Mouse (Mus musculus): ENCODE results near the gene Milr1. TPM values are rescaled to one million over a fixed set of nuclear protein-coding genes. Genes with fewer than 3 reads are reported as not detected.
"Not testable (repeated sequence)": the region's sequence is repeated elsewhere in the genome, so short reads cannot be mapped to it uniquely, and the experiment has no call there.

Milr1 gene
- polyA plus RNA-seq, 1 experiment from 2014 or later, result 1.1 TPM

DNA sequence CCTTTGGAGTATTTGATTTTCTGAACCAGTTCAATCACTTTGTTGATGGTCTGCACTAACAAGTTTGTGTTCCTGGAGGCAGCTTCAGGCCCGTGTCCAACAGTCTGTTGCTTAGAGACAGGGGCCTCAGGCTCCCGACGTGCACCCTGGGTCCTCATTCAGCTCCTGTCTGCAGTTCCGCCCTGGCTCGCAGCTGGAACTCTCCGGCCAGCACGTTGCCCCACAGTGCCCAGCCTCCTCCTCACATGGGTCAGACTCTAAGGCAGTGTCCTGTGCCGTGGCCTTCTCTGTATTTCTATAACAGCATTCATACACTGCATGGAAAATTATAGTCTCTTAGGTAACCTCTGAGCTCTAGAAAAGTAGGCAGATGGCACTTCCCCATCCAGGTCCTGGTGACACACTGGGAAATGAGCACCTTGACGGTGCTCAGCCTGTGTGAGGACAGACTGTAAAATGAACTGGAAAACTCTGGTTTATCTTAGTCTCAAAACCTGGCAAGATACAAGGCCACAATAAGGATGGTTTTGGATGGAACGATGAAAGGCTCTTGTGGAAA lies 51.1 kb downstream of the Milr1 start:
- 93% methylated on average over 10 of the region's 10 CpGs for WGBS
- no peak for ATAC-seq (ENCODE audit: low FRiP score, low TSS enrichment)
- Histone ChIP-seq H3K27me3 (ENCODE audit: control insufficient read depth, insufficient read depth, low read length) (no peaks in the 10 kb centered on the region), H3K36me3 (ENCODE audit: control insufficient read depth, insufficient read depth, low read length) (peaks cover 80% of the 10 kb centered on the region), H3K27ac (ENCODE audit: low read depth, low read length) (no peak overlapping the region), H3K9me3 (ENCODE audit: control insufficient read depth, low read length) (peaks cover 5% of the 10 kb centered on the region; the same call in 1 of the 2 replicates), H3K4me1 (ENCODE audit: control insufficient read depth, insufficient read depth, low read length) (no peaks in the 10 kb centered on the region), H3K4me2 (replicated peaks; ENCODE audit: low read depth, low read length) (no peak overlapping the region), H3K9ac (ENCODE audit: low read depth, low read length) (no peak overlapping the region), H3K4me3 (ENCODE audit: low read length) (no peak overlapping the region)

DNA sequence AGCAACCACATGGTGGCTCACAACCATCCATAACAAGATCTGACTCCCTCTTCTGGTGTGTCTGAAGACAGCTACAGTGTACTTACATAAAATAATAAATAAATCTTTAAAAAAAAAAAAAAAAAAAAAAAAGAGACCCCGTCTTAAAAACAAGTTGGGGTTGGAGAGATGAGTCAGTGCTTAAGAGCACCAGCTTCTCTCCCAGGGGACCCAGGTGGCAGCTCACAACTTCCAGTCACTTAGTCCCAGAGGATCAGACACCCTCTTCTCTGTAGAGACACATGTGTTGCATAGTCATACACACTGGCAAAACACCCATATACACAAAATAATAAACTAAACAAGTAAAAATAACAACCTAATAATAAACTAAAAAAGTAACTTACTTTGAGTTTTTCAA lies 56.4 kb downstream of the Milr1 start:
- not testable (repeated sequence) for H3K4me3 ChIP-seq (ENCODE audit: low read length); ATAC-seq (ENCODE audit: low FRiP score, low TSS enrichment); H3K4me1 ChIP-seq (ENCODE audit: control insufficient read depth, insufficient read depth, low read length); H3K9me3 ChIP-seq (ENCODE audit: control insufficient read depth, low read length); H3K27ac ChIP-seq (ENCODE audit: low read depth, low read length); H3K4me2 ChIP-seq (replicated peaks; ENCODE audit: low read depth, low read length); H3K9ac ChIP-seq (ENCODE audit: low read depth, low read length); H3K27me3 ChIP-seq (ENCODE audit: control insufficient read depth, insufficient read depth, low read length)
- peaks cover 64% of the 10 kb centered on the region for H3K36me3 ChIP-seq (ENCODE audit: control insufficient read depth, insufficient read depth, low read length)
- WGBS, result 82% methylated on average over 1 of the region's 1 CpGs

DNA sequence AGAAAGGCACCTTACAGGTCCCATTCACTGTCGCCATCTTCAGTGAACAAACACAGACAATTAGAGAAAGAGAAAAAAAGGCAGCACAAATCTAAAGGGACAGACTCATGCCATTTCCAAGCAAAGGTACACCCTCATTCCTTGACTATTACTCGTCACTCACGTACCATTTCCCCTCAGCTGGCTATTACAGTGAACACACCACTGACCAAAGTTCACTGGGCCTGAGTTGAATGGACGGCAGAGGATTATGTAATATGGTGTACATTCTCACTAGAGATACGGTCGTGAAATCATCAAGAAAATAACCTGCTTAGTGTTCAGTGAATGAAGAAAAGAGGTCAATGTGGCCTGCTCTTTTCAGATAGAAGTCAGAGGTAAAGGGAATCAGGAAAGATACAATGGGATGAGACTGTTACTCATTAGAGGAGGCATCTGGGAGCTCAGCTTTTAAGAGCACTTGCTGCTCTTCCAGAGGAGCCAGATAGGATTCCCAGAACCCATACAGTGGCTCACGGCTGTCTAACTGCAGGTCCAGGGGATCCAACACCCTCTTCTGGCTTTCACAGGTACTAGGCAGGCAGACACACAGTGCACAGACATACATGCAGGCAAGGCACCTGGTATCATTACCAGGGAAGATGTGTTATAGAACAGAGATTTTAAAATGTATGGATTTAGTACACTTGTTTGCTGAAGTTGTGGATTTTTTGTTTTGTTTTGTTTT lies 61.5 kb downstream of the Milr1 start:
- WGBS, result 90% methylated on average over 7 of the region's 7 CpGs
- H3K9me3 ChIP-seq (ENCODE audit: control insufficient read depth, low read length), result no peaks in the 10 kb centered on the region

DNA sequence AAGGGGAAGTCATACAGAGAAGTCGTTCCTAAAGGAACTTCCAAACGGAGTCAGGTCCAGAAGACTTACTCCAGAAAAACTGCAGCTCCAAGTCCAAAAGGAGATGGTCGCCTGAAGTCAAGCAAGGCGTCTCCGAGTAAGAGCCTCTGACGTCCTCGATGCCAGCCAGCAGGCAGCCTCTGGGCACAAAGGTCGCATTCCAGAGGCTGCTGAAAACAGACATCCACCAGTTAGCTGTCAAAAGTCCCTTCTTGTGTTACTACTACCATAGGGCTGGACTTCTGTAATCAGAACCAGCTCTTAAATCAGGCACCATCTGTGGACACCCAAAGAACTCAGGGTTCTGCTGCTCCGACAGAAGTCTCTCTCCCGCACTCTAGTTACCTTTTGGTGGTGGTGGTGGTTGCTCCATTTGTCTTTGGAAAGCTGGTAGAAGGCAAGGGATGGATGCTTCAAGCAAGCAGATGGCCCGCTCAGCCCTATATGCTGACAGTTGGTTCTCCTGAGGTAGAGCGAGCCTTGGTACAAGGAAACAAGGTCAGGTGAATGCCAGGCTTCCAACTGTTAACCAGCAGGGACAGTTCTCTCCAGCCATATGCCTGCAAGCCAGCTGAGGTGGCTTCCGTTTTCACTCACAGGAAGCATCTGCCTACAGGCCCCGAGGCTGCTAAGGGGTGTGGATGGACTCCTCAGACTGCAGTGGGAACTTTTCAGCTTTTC lies 63.7 kb downstream of the Milr1 start:
- H3K4me1 ChIP-seq (ENCODE audit: control insufficient read depth, insufficient read depth, low read length), result 0 out of 2 replicates have a peak, but pooled peaks cover 2% of the 10 kb centered on the region
- H3K4me3 ChIP-seq (ENCODE audit: low read length), result no peak overlapping the region
- 0 out of 2 replicates have a peak, but pooled peaks have one; percentile 28 for ATAC-seq (ENCODE audit: low FRiP score, low TSS enrichment)
- 75% methylated on average over 14 of the region's 14 CpGs for WGBS
- H3K27me3 ChIP-seq (ENCODE audit: control insufficient read depth, insufficient read depth, low read length), result no peaks in the 10 kb centered on the region
- H3K36me3 ChIP-seq (ENCODE audit: control insufficient read depth, insufficient read depth, low read length), result peaks cover 91% of the 10 kb centered on the region
- H3K9ac ChIP-seq (ENCODE audit: low read depth, low read length), result no peak overlapping the region
- no peak overlapping the region for H3K4me2 ChIP-seq (replicated peaks; ENCODE audit: low read depth, low read length)
- H3K27ac ChIP-seq (ENCODE audit: low read depth, low read length), result no peak overlapping the region
- no peaks in the 10 kb centered on the region for H3K9me3 ChIP-seq (ENCODE audit: control insufficient read depth, low read length)

More for the DNA sequence above, 61.5 kb downstream of the Milr1 start:
- Histone ChIP-seq H3K4me3 (ENCODE audit: low read length) (no peak overlapping the region), H3K9ac (ENCODE audit: low read depth, low read length) (no peak overlapping the region), H3K27ac (ENCODE audit: low read depth, low read length) (no peak overlapping the region), H3K36me3 (ENCODE audit: control insufficient read depth, insufficient read depth, low read length) (peaks cover 80% of the 10 kb centered on the region), H3K4me1 (ENCODE audit: control insufficient read depth, insufficient read depth, low read length) (no peaks in the 10 kb centered on the region), H3K27me3 (ENCODE audit: control insufficient read depth, insufficient read depth, low read length) (no peaks in the 10 kb centered on the region), H3K4me2 (replicated peaks; ENCODE audit: low read depth, low read length) (no peak overlapping the region)
- no peak for ATAC-seq (ENCODE audit: low FRiP score, low TSS enrichment)

DNA sequence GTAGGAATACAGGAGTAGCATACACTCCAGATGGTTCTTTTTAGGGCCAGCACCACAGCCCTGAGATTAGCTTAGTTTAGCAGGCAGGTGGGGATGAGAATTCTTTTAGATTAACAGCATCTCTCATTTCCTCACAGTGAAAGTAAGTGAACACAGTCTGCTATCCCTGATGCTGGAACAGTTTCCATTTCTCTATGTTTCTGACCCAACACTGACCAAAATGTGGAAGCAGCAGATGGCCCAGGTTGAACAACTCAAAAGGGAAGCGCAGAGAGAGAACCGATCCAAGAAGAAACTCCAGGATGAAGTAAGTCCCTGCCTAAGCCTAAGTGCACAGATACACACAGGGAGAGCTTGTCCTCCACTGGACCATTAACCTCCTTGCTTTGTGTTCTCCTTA lies 64.3 kb downstream of the Milr1 start:
- no peak for ATAC-seq (ENCODE audit: low FRiP score, low TSS enrichment)
- H3K4me3 ChIP-seq (ENCODE audit: low read length), result no peak overlapping the region
- no peaks in the 10 kb centered on the region for H3K9me3 ChIP-seq (ENCODE audit: control insufficient read depth, low read length)
- H3K36me3 ChIP-seq (ENCODE audit: control insufficient read depth, insufficient read depth, low read length), result peaks cover 90% of the 10 kb centered on the region
- no peak overlapping the region for H3K27ac ChIP-seq (ENCODE audit: low read depth, low read length)
- 0 out of 2 replicates have a peak, but pooled peaks cover 2% of the 10 kb centered on the region for H3K4me1 ChIP-seq (ENCODE audit: control insufficient read depth, insufficient read depth, low read length)
- H3K9ac ChIP-seq (ENCODE audit: low read depth, low read length), result no peak overlapping the region
- WGBS, result 95% methylated on average over 2 of the region's 2 CpGs
- no peaks in the 10 kb centered on the region for H3K27me3 ChIP-seq (ENCODE audit: control insufficient read depth, insufficient read depth, low read length)
- H3K4me2 ChIP-seq (replicated peaks; ENCODE audit: low read depth, low read length), result no peak overlapping the region

DNA sequence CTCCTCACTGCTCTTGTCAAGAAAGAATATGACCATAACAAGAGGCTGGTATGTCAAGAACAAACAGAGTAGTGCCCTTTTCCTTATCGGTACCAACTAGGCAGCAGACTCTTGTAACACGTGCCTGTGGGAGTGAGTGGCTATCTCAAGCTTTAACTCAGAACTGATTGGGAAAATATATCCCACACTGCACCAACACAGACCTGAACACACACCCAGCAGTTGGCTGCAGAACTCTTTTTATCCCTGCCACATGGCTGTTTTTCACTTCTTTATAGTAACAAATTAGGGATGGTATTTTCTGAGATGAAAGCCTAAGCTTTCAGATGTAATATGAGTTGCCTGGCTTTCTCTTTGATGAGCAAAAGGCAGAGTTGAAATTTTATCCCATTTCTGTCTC lies 64.7 kb downstream of the Milr1 start:
- Histone ChIP-seq H3K4me1 (ENCODE audit: control insufficient read depth, insufficient read depth, low read length) (0 out of 2 replicates have a peak, but pooled peaks cover 2% of the 10 kb centered on the region), H3K9ac (ENCODE audit: low read depth, low read length) (no peak overlapping the region), H3K27me3 (ENCODE audit: control insufficient read depth, insufficient read depth, low read length) (no peaks in the 10 kb centered on the region), H3K9me3 (ENCODE audit: control insufficient read depth, low read length) (no peaks in the 10 kb centered on the region), H3K4me3 (ENCODE audit: low read length) (no peak overlapping the region), H3K27ac (ENCODE audit: low read depth, low read length) (no peak overlapping the region), H3K4me2 (replicated peaks; ENCODE audit: low read depth, low read length) (no peak overlapping the region), H3K36me3 (ENCODE audit: control insufficient read depth, insufficient read depth, low read length) (peaks cover 91% of the 10 kb centered on the region)
- ATAC-seq (ENCODE audit: low FRiP score, low TSS enrichment), result no peak
- WGBS, result 80% methylated on average over 2 of the region's 2 CpGs

DNA sequence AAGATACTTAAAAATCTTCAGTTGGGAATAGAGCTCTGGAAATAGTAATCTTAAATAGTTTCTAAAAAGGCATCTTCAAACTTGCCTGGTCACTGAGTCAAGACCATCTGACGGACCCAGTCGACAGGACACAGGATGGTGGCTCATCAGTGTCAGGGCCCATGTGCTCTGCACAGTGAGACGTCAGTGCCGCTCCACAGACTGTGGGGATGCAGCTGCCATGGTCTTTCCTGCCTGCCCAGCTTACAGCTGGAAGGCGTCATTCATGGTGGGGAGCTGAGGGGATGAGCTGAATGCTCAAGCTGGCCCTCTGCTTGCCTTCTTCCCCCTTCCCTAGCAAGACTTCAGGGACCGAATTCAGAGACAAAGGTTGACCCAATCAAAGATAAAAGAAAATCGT lies 65.3 kb downstream of the Milr1 start:
- H3K27ac ChIP-seq (ENCODE audit: low read depth, low read length), result no peak overlapping the region
- H3K4me3 ChIP-seq (ENCODE audit: low read length), result no peak overlapping the region
- ATAC-seq (ENCODE audit: low FRiP score, low TSS enrichment), result 0 out of 2 replicates have a peak, but pooled peaks have one; percentile 62
- H3K4me2 ChIP-seq (replicated peaks; ENCODE audit: low read depth, low read length), result no peak overlapping the region
- 0 out of 2 replicates have a peak, but pooled peaks cover 2% of the 10 kb centered on the region for H3K4me1 ChIP-seq (ENCODE audit: control insufficient read depth, insufficient read depth, low read length)
- 73% methylated on average over 7 of the region's 7 CpGs for WGBS
- no peak overlapping the region for H3K9ac ChIP-seq (ENCODE audit: low read depth, low read length)
- H3K9me3 ChIP-seq (ENCODE audit: control insufficient read depth, low read length), result no peaks in the 10 kb centered on the region
- H3K27me3 ChIP-seq (ENCODE audit: control insufficient read depth, insufficient read depth, low read length), result no peaks in the 10 kb centered on the region
- H3K36me3 ChIP-seq (ENCODE audit: control insufficient read depth, insufficient read depth, low read length), result peaks cover 91% of the 10 kb centered on the region

DNA sequence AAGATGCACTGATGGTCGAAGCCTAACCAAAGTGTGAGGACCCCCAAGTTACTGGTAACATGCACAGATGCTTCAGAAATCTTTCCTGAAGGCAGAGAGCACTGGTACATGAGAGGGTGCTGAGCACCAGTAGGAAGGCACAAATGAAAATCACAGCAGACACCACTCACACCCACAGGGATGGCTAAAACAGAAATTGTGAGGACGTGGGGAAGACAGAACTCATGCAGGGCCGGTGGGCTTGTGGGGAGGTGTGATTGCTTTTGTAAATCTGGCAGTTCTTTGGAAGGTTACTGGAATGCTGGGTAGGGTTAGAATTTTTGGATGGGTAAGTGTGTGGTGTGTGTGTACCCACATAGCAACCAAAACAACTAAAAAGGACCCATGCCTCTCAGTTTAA lies 66.1 kb downstream of the Milr1 start:
- H3K36me3 ChIP-seq (ENCODE audit: control insufficient read depth, insufficient read depth, low read length), result peaks cover 86% of the 10 kb centered on the region
- 90% methylated on average over 3 of the region's 3 CpGs for WGBS
- H3K4me2 ChIP-seq (replicated peaks; ENCODE audit: low read depth, low read length), result no peak overlapping the region
- H3K9ac ChIP-seq (ENCODE audit: low read depth, low read length), result no peak overlapping the region
- 0 out of 2 replicates have a peak, but pooled peaks cover 2% of the 10 kb centered on the region for H3K4me1 ChIP-seq (ENCODE audit: control insufficient read depth, insufficient read depth, low read length)
- H3K9me3 ChIP-seq (ENCODE audit: control insufficient read depth, low read length), result no peaks in the 10 kb centered on the region
- H3K27ac ChIP-seq (ENCODE audit: low read depth, low read length), result no peak overlapping the region
- no peaks in the 10 kb centered on the region for H3K27me3 ChIP-seq (ENCODE audit: control insufficient read depth, insufficient read depth, low read length)
- no peak overlapping the region for H3K4me3 ChIP-seq (ENCODE audit: low read length)
- no peak for ATAC-seq (ENCODE audit: low FRiP score, low TSS enrichment)

DNA sequence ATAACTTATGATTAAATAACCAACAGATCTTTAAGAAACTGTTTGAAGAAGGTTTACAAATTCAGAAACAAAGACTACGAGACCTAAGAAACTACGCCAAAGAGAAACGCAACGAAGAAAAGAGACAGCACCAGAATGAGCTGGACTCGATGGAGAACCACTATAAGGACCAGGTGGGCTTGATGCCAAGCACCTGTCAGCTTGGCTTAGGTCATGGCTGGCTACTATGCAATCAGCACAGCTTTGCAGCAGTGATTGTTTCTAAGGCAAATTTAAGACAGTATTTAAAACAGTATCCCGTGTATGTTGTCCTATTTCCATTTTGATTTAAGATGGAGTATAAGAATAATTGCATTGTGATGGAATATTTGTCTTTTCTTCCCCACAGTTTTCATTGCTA lies 66.8 kb downstream of the Milr1 start:
- no peak overlapping the region for H3K27ac ChIP-seq (ENCODE audit: low read depth, low read length)
- ATAC-seq (ENCODE audit: low FRiP score, low TSS enrichment), result no peak
- peaks cover 87% of the 10 kb centered on the region for H3K36me3 ChIP-seq (ENCODE audit: control insufficient read depth, insufficient read depth, low read length)
- H3K4me1 ChIP-seq (ENCODE audit: control insufficient read depth, insufficient read depth, low read length), result 0 out of 2 replicates have a peak, but pooled peaks cover 2% of the 10 kb centered on the region
- no peaks in the 10 kb centered on the region for H3K9me3 ChIP-seq (ENCODE audit: control insufficient read depth, low read length)
- no peak overlapping the region for H3K4me3 ChIP-seq (ENCODE audit: low read length)
- WGBS, result 86% methylated on average over 6 of the region's 6 CpGs
- H3K4me2 ChIP-seq (replicated peaks; ENCODE audit: low read depth, low read length), result no peak overlapping the region
- no peaks in the 10 kb centered on the region for H3K27me3 ChIP-seq (ENCODE audit: control insufficient read depth, insufficient read depth, low read length)
- H3K9ac ChIP-seq (ENCODE audit: low read depth, low read length), result no peak overlapping the region
